ENCODE assay signal across 8 mouse cellular contexts in the genomic region with DNA sequence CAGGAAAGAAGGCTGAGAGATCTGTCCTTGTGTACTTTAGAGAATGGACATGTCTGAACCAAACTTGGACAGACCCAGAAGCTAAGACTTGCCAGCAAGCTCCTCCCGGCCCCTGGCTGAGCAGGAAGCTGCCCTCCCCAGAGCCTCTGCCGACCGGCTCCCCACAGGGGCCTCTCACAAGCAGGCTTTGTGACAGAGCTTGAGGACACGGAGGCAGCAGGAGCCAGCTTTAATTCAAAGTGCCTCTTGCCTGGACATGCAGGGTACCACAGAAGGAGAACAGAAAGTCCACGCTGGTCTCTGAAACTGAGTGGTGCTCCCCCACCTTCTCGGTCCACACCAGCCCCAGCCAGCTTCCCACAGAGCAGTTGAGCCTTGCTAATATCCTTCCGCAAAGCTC. TPM values are rescaled to one million over a fixed set of nuclear protein-coding genes. Genes with fewer than 3 reads are reported as not detected.
DNase-seq lines count a peak whose midpoint lies in the region; ATAC-seq lines count a peak whose summit lies in the region.

No protein-coding gene starts in this region.

- WGBS in liver, embryonic 16.5 days (ENCODE audit: insufficient replicate concordance), result 21% methylated on average over 7 of the region's 7 CpGs

- peak; percentile 47 for DNase-seq in adrenal gland, postnatal 14 days
- no peak for DNase-seq in adrenal gland, adult 8-10 months
- DNase-seq in thymus, postnatal 25 days, result peak; percentile 32
- no peak for DNase-seq in thymus, adult 18-20 months
- DNase-seq in left cerebral cortex, postnatal 25 days (ENCODE audit: low spot score in 2 of 2), result no peak
- DNase-seq in layer of hippocampus, adult 18-20 months (ENCODE audit: low spot score in 2 of 2), result no peak
- no peak for DNase-seq in right cerebral cortex, postnatal 14 days

- peak overlapping the region; percentile 73 for H3K27ac ChIP-seq in liver, embryonic 16.5 days (ENCODE audit: low read length)

- intact Hi-C loops in left cerebral cortex, postnatal 25 days (cut with DNase I), result no loop called here

- H3K36me3 ChIP-seq in liver, embryonic 16.5 days (ENCODE audit: control insufficient read depth, insufficient read depth), result no peaks in the 10 kb centered on the region

- H3K27me3 ChIP-seq in liver, embryonic 16.5 days (ENCODE audit: control insufficient read depth, insufficient read depth, low read depth, low read length), result no peaks in the 10 kb centered on the region

- no peak overlapping the region for H3K9ac ChIP-seq in liver, embryonic 16.5 days (ENCODE audit: low read depth, low read length)

- no peak overlapping the region for H3K4me3 ChIP-seq in liver, embryonic 16.5 days (ENCODE audit: low read depth, low read length)

- no peaks in the 10 kb centered on the region for H3K9me3 ChIP-seq in liver, embryonic 16.5 days (replicated peaks; ENCODE audit: control insufficient read depth, low read length)

- no peak overlapping the region for H3K4me2 ChIP-seq in liver, embryonic 16.5 days (ENCODE audit: low read depth, low read length)

- ATAC-seq in liver, embryonic 16.5 days (ENCODE audit: low read depth), result no peak

- peaks cover 11% of the 10 kb centered on the region for H3K4me1 ChIP-seq in liver, embryonic 16.5 days (ENCODE audit: control insufficient read depth, low read depth, low read length)

RNA-seq across cellular contexts. Expression of gene Sik1, which starts 21.9 kb away (rescaled TPM):
- total RNA-seq in adrenal gland, postnatal 14 days (2021), result 47.3 and 100 TPM in 2 replicates
- 100 to 1,000 TPM in 1 of 4 experiments, 10 to 100 TPM in 2, 1 to 10 TPM in 1; 8.6 to 127 (median 15.7) TPM for total RNA-seq in adrenal gland, adult 8-10 months (2022)
- 5.4 and 5.9 TPM in 2 replicates for polyA plus RNA-seq in liver, embryonic 16.5 days (2015; fragmentation: Nextera tagmentation; extraction: Ambion mirVana)
- total RNA-seq in left cerebral cortex, postnatal 25 days (2021), result 10 to 100 TPM; 20.2 to 20.9 TPM
- 10 to 100 TPM; 17.0 to 20.1 TPM for total RNA-seq in layer of hippocampus, adult 18-20 months (2021)

Comparison
In these comparisons a context has a peak if more than half of its experiments do, and no peak if none do; other contexts are left out.
1. DNase-seq: peak in adrenal gland, postnatal 14 days (single experiment) and thymus, postnatal 25 days (single experiment); none in adrenal gland, adult 8-10 months (single experiment), thymus, adult 18-20 months (0 of 2), left cerebral cortex, postnatal 25 days (0 of 2), layer of hippocampus, adult 18-20 months (0 of 2) and right cerebral cortex, postnatal 14 days (single experiment).